Mouse (Mus musculus): ENCODE data around the gene Msrb3. TPM values are rescaled to one million over a fixed set of nuclear protein-coding genes. Genes with fewer than 3 reads are reported as not detected.

Gene Msrb3
- total RNA-seq, 2 experiments from 2014 or later, result 3.3 to 3.4 TPM

GRCm38 (mm10) chr10:120869241-120869775 lies 29.6 kb downstream of the Msrb3 start:
- intact Hi-C loops (cut with DNase I), result no loop called here
- DNase-seq, result no peak

GRCm38 (mm10) chr10:120864446-120864845 lies 34.5 kb downstream of the Msrb3 start:
- intact Hi-C loops (cut with DNase I), result loop anchor here (5.0 kb wide), 1 partner anchor 627 kb away; no protein-coding TSS in a partner anchor

GRCm38 (mm10) chr10:120861674-120862073 lies 37.2 kb downstream of the Msrb3 start:
- intact Hi-C loops (cut with DNase I), result loop anchor here (5.0 kb wide), 1 partner anchor 624 kb away; no protein-coding TSS in a partner anchor
- DNase-seq, result no peak

More at GRCm38 (mm10) chr10:120864446-120864845, 34.5 kb downstream of the Msrb3 start:
- peak; percentile 71 for DNase-seq

GRCm38 (mm10) chr10:120861194-120861593 lies 37.7 kb downstream of the Msrb3 start:
- intact Hi-C loops (cut with DNase I), result loop anchor here (5.0 kb wide), 1 partner anchor 624 kb away; no protein-coding TSS in a partner anchor
- DNase-seq, result peak; percentile 32

- DNase-seq, result peak; percentile 35
- intact Hi-C loops (cut with DNase I), result no loop called here
Measured at GRCm38 (mm10) chr10:120857531-120858001, 41.3 kb downstream of the Msrb3 start.

- intact Hi-C loops (cut with DNase I), result no loop called here
- DNase-seq, result no peak
Measured at GRCm38 (mm10) chr10:120854329-120854728, 44.6 kb downstream of the Msrb3 start.

- DNase-seq, result no peak
- intact Hi-C loops (cut with DNase I), result no loop called here
Measured at GRCm38 (mm10) chr10:120853816-120854215, 45.1 kb downstream of the Msrb3 start.

GRCm38 (mm10) chr10:120851196-120851781 lies 47.6 kb downstream of the Msrb3 start:
- intact Hi-C loops (cut with DNase I), result no loop called here
- peak; percentile 25 for DNase-seq

- intact Hi-C loops (cut with DNase I), result no loop called here
- DNase-seq, result no peak
Measured at GRCm38 (mm10) chr10:120850391-120851195, 48.3 kb downstream of the Msrb3 start.

- no peak for DNase-seq
- intact Hi-C loops (cut with DNase I), result no loop called here
Measured at GRCm38 (mm10) chr10:120848677-120849076, 50.2 kb downstream of the Msrb3 start.

GRCm38 (mm10) chr10:120847785-120848184 lies 51.1 kb downstream of the Msrb3 start:
- intact Hi-C loops (cut with DNase I), result no loop called here

GRCm38 (mm10) chr10:120839966-120840365 lies 58.9 kb downstream of the Msrb3 start:
- intact Hi-C loops (cut with DNase I), result no loop called here
- DNase-seq, result no peak

More at GRCm38 (mm10) chr10:120847785-120848184, 51.1 kb downstream of the Msrb3 start:
- DNase-seq, result no peak

- no peak for DNase-seq
- intact Hi-C loops (cut with DNase I), result no loop called here
Measured at GRCm38 (mm10) chr10:120834531-120834930, 64.4 kb downstream of the Msrb3 start.

GRCm38 (mm10) chr10:120833836-120834235 lies 65.1 kb downstream of the Msrb3 start:
- DNase-seq, result peak; percentile 25

GRCm38 (mm10) chr10:120827761-120828160 lies 71.1 kb downstream of the Msrb3 start:
- intact Hi-C loops (cut with DNase I), result no loop called here
- DNase-seq, result no peak

More at GRCm38 (mm10) chr10:120833836-120834235, 65.1 kb downstream of the Msrb3 start:
- intact Hi-C loops (cut with DNase I), result no loop called here

GRCm38 (mm10) chr10:120826795-120827669 lies 71.9 kb downstream of the Msrb3 start:
- intact Hi-C loops (cut with DNase I), result no loop called here
- no peak for DNase-seq

GRCm38 (mm10) chr10:120826381-120826780 lies 72.5 kb downstream of the Msrb3 start:
- no peak for DNase-seq
- intact Hi-C loops (cut with DNase I), result no loop called here

- intact Hi-C loops (cut with DNase I), result no loop called here
Measured at GRCm38 (mm10) chr10:120825594-120825993, 73.3 kb downstream of the Msrb3 start.

GRCm38 (mm10) chr10:120821491-120822358 lies 77.2 kb downstream of the Msrb3 start:
- no peak for DNase-seq
- intact Hi-C loops (cut with DNase I), result no loop called here

More at GRCm38 (mm10) chr10:120825594-120825993, 73.3 kb downstream of the Msrb3 start:
- peak; percentile 11 for DNase-seq
